8 mouse cellular contexts compared by ENCODE assay signal in genomic region chr17:26414523-26415354, GRCm38 (mm10). TPM values are rescaled to one million over a fixed set of nuclear protein-coding genes. Genes with fewer than 3 reads are reported as not detected.
DNase-seq lines count a peak whose midpoint lies in the region; ATAC-seq and TF ChIP-seq lines count a peak whose summit lies in the region.

Neurl1b (plus strand) TSS chr17:26414829.

- H3K36me3 ChIP-seq in limb, embryonic 10.5 days: no peaks in the 10 kb centered on the region
- no peaks in the 10 kb centered on the region for H3K36me3 ChIP-seq in midbrain, embryonic 10.5 days
- no peaks in the 10 kb centered on the region for H3K36me3 ChIP-seq in stomach, embryonic 14.5 days (ENCODE audit: control insufficient read depth, insufficient read depth, low read length)

- H3K27ac ChIP-seq in gastrocnemius, adult 2 months: peak within 1 kb of the TSS; percentile 85
- peak within 1 kb of the TSS; percentile 83 for H3K27ac ChIP-seq in limb, embryonic 10.5 days
- peak within 1 kb of the TSS; percentile 81 for H3K27ac ChIP-seq in midbrain, embryonic 10.5 days (replicated peaks)
- peak within 1 kb of the TSS; percentile 74; the same call in 1 of the 2 replicates for H3K27ac ChIP-seq in stomach, embryonic 14.5 days (ENCODE audit: low read length)

- H3K9me3 ChIP-seq in limb, embryonic 10.5 days (replicated peaks): no peaks in the 10 kb centered on the region
- no peaks in the 10 kb centered on the region for H3K9me3 ChIP-seq in midbrain, embryonic 10.5 days (replicated peaks)
- no peaks in the 10 kb centered on the region for H3K9me3 ChIP-seq in stomach, embryonic 14.5 days (ENCODE audit: control insufficient read depth, low read depth, low read length)

- intact Hi-C loops in gastrocnemius, adult 2 months (cut with DNase I): no loop called here

- peak; percentile 42; the same call in 1 of the 2 replicates for ATAC-seq in stomach, embryonic 14.5 days (ENCODE audit: insufficient number of reproducible peaks, insufficient read depth, low FRiP score, low read depth)

- H3K4me1 ChIP-seq in limb, embryonic 10.5 days: peaks cover 18% of the 10 kb centered on the region
- peaks cover 22% of the 10 kb centered on the region for H3K4me1 ChIP-seq in midbrain, embryonic 10.5 days
- peaks cover 7% of the 10 kb centered on the region; the same call in 1 of the 2 replicates for H3K4me1 ChIP-seq in stomach, embryonic 14.5 days (ENCODE audit: control insufficient read depth, insufficient read depth, low read length)

- WGBS in limb, embryonic 10.5 days: under 1% methylated on average over 104 of the region's 105 CpGs
- under 1% methylated on average over 105 of the region's 105 CpGs for WGBS in midbrain, embryonic 10.5 days
- under 1% methylated on average over 95 of the region's 105 CpGs for WGBS in stomach, embryonic 14.5 days

- peaks cover 87% of the 10 kb centered on the region for H3K27me3 ChIP-seq in limb, embryonic 10.5 days (ENCODE audit: low read depth, poor library complexity, severe bottlenecking)
- peaks cover 75% of the 10 kb centered on the region for H3K27me3 ChIP-seq in midbrain, embryonic 10.5 days (ENCODE audit: low read depth, poor library complexity, severe bottlenecking)
- H3K27me3 ChIP-seq in stomach, embryonic 14.5 days (ENCODE audit: control insufficient read depth, insufficient read depth, low read length): no peaks in the 10 kb centered on the region

- peak within 1 kb of the TSS; percentile 97 for H3K4me3 ChIP-seq in gastrocnemius, adult 2 months
- peak within 1 kb of the TSS; percentile 81 for H3K4me3 ChIP-seq in limb, embryonic 10.5 days
- peak within 1 kb of the TSS; percentile 81 for H3K4me3 ChIP-seq in midbrain, embryonic 10.5 days
- H3K4me3 ChIP-seq in stomach, embryonic 14.5 days (ENCODE audit: low read depth, low read length): peak within 1 kb of the TSS; percentile 82

- H3K9ac ChIP-seq in stomach, embryonic 14.5 days (replicated peaks; ENCODE audit: low read depth, low read length): peak within 1 kb of the TSS; percentile 81

- peak; percentile 34 to 48 for DNase-seq in left cerebral cortex, adult 18-20 months (ENCODE audit: low spot score in 2 of 2)
- no peak for DNase-seq in left cerebral cortex, adult 9 months (ENCODE audit: low spot score in 2 of 2)
- DNase-seq in cerebellum, adult 9-11 months: peak; percentile 16
- DNase-seq in gastrocnemius, adult 2 months: peak; percentile 78
- peak; percentile 81 for DNase-seq in induced T-regulatory cell, adult 2 months (ENCODE audit: low read depth)
- peak; percentile 63 for DNase-seq in limb, embryonic 10.5 days (ENCODE audit: low spot score)
- DNase-seq in midbrain, embryonic 10.5 days (ENCODE audit: low spot score): peak; percentile 51

- no peak; the same call in 1 of the 2 replicates for TF ChIP-seq CTCF in gastrocnemius, adult 2 months (IDR thresholded peaks at IDR 0.05)

- peak within 1 kb of the TSS; percentile 93 for H3K4me2 ChIP-seq in stomach, embryonic 14.5 days (replicated peaks; ENCODE audit: low read depth, low read length)

RNA-seq across cellular contexts. Expression of gene Neurl1b, which starts in this region (rescaled TPM):
- 10 to 100 TPM; 75.1 to 77.0 TPM for total RNA-seq in left cerebral cortex, adult 18-20 months (2021)
- total RNA-seq in gastrocnemius, adult 2 months (2021): 1 to 10 TPM; 2.3 to 2.6 TPM
- 0.05 and 0.10 TPM in 2 replicates for polyA plus RNA-seq in limb, embryonic 10.5 days (2016; fragmentation: Nextera tagmentation; extraction: Ambion mirVana)
- polyA plus RNA-seq in midbrain, embryonic 10.5 days (2016; fragmentation: Nextera tagmentation; extraction: Ambion mirVana): 0.16 and 0.19 TPM in 2 replicates
- polyA plus RNA-seq in stomach, embryonic 14.5 days (2014; fragmentation: Nextera tagmentation; extraction: Ambion mirVana): 5.0 and 6.0 TPM in 2 replicates

Comparison
In these comparisons a context has a peak if more than half of its experiments do, and no peak if none do; other contexts are left out.
1. RNA of gene Neurl1b (total RNA-seq): 75.1 to 77.0 TPM in left cerebral cortex, adult 18-20 months; 2.3 to 2.6 TPM in gastrocnemius, adult 2 months; every median in the first group is over 10 times any median in the second.
2. DNase-seq: peak in left cerebral cortex, adult 18-20 months (2 of 2), cerebellum, adult 9-11 months (single experiment), gastrocnemius, adult 2 months (single experiment) and induced T-regulatory cell, adult 2 months (single experiment); none in left cerebral cortex, adult 9 months (0 of 2).
3. Peak in DNase-seq, H3K4me3 ChIP-seq and H3K27ac ChIP-seq in limb, embryonic 10.5 days; RNA of the gene not detected or under 1 TPM.
4. Peak in DNase-seq, H3K4me3 ChIP-seq and H3K27ac ChIP-seq in midbrain, embryonic 10.5 days; RNA of the gene not detected or under 1 TPM.
5. Peak in every context shown above with its lines, with median percentiles within 50 percentile points of each other: H3K27ac ChIP-seq and H3K4me3 ChIP-seq.